Mouse (Mus musculus): Measurements from ENCODE around the gene Apoa2.

Apoa2 gene

DNA sequence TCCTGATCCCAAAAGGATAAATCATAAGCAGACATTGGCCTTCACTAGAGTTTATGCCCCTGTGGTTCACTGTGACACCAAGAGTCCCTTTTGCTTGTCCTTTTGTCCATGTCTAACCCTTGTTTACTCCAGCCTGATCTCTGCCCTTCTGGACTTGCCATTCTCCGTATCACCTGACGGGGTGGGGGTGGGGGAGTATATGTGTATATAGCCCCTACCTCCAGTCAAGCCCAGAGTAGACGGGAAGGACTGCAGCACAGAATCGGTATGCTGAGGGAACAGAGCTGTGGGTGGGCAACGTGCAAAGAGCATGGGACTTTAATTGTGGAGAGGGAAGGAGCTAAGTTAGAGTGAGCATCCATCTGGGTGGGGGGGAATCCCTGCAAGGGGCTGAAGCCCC is at the start of gene Apoa2:
Gene Apoa2 (plus strand): TSS at position 198 of the 400 bp plus-strand sequence.
- in situ Hi-C loops (cut with MboI, MseI) = loop anchor here (5.0 kb wide), 1 partner anchor 108 kb away; no protein-coding TSS in a partner anchor

- in situ Hi-C loops (cut with MboI, MseI) = no loop called here
Observed at GRCm38 (mm10) chr1:171179487-171180171, 45.2 kb upstream of the Apoa2 start.

DNA sequence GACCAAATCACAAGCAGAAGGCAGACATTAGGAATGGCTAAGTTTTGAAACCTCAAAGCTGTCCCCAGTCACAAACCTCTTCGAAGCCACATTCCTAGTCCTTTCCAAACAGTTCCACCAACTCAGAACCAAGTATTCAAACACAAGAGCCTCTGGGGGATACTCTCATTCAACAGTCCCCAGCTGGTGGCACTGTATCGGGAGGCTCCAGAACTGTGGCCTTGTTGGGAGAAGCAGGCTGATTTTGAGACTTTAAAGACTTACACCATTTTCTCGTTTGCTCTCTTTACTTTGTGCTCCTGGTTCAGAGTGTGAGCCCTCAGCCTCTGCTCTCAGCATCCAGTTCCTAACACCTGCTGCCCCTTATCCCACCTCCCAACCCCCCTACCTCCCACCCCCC is 41.8 kb upstream of the Apoa2 start:
- in situ Hi-C loops (cut with MboI, MseI) = no loop called here

- in situ Hi-C loops (cut with MboI, MseI) = no loop called here
Observed at GRCm38 (mm10) chr1:171183620-171184019, 41.2 kb upstream of the Apoa2 start.

GRCm38 (mm10) chr1:171184314-171184713 is 40.5 kb upstream of the Apoa2 start:
- in situ Hi-C loops (cut with MboI, MseI) = no loop called here

DNA sequence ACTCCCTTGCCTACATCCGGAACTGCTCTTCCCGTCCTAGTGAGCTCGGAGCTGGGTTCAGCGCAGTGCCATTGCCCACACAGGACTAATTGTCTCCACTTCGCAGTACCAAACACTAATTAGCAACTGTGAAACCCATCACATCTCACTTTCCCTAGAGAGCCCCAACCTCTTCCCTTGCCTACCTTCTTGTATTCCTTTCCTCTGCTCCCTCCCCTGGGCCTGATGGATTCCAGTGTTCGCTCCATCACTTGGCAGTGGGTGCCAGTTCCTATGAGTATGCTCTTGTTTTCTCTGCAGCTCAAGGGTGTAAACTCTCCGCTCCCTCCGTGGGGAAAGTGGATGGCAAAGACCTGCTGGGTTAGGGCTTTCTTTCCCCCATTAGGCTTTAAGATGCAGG is 39.2 kb upstream of the Apoa2 start:
- in situ Hi-C loops (cut with MboI, MseI) = no loop called here

GRCm38 (mm10) chr1:171187851-171188700 is 36.8 kb upstream of the Apoa2 start:
- in situ Hi-C loops (cut with MboI, MseI) = no loop called here

- in situ Hi-C loops (cut with MboI, MseI) = no loop called here
Observed at GRCm38 (mm10) chr1:171189046-171189445, 35.8 kb upstream of the Apoa2 start.

DNA sequence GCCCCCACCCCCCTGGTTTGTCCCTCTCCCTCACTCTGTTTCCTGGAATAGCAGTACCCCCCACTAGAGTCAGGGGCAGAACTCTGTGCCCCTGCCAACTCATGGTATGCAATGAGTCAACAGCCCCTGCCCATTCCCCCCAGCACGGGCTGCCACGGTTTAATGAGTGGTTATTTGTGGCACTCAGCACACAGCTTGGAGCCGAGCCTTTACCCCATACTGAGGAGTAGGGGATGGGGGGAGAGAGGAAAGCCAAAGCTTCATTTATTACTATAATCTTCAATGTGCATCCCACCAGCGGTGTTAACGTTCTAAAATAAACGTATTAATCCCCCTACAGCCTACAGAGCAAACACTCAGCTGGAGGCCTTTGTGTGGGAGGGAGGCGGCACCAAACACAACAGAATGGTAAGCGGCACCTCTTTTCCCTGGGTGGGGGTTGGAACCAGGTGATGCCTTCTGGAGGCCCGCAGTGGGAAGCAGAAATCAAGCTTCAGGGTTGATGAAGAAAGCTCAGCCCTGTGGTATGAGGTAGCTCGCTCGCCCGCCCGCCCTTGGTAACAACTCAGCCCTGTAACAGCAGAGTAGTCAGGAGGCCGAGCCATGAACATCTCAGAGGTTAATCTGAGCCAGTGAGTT is 35.3 kb upstream of the Apoa2 start:
- in situ Hi-C loops (cut with MboI, MseI) = no loop called here

DNA sequence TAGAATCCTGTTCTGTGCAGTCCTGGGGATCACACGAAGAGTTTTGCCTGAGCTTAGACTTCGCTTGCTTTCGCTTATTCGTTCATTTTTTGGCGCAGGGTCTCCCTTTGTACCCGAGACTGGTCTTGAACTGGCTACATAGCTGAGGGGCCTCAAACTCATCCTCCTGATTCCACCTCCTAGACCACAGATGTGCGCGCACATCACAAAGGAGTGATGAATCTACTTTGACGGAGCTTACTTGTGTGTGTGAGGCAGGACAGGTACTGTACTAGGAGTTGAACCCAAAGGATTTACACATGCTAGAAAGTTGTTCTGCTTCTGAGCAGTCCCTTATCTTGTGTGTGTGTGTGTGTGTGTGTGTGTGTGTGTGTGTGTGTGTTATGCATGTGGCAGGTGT is 34.0 kb upstream of the Apoa2 start:
- in situ Hi-C loops (cut with MboI, MseI) = no loop called here

- in situ Hi-C loops (cut with MboI, MseI) = no loop called here
Observed at GRCm38 (mm10) chr1:171192283-171192682, 32.6 kb upstream of the Apoa2 start.

GRCm38 (mm10) chr1:171193093-171193840 is 31.6 kb upstream of the Apoa2 start:
- in situ Hi-C loops (cut with MboI, MseI) = no loop called here

- in situ Hi-C loops (cut with MboI, MseI) = no loop called here
Observed at GRCm38 (mm10) chr1:171193911-171194830, 30.7 kb upstream of the Apoa2 start.

DNA sequence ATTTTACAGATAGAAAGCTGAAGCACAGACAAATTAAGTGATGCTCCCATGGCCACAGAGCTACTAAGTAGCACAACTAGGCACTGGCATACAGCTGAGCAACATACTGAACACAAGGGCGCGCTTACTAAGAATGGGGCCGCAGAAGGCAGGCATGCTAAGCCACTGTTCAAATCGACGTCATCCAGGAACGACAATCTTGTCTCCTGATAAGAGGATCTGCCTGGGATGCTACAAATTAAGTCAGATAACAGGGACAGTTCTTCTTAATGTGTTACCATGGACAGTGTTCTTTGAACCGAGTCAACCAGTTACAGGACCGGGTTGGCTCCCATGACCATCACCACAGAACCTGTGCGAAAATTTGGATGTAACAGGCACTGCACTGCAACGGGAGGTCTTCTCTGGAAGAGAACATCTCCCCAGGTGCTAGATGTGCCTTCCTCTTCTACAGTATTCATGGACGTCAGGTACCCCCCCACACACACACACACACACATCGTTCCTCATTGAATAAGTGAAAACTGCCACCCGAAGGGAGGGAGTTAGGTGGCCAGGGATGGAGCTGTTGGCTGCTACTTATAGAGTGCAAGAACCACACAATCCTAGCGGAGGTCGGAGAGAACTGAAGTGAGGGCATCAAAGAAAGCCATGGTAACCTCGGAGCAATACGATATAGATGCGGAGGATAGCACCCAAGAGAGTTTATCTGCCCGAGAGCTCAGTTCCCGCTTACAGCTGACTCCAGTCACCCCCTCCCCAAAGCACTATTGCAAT is 29.6 kb upstream of the Apoa2 start:
- in situ Hi-C loops (cut with MboI, MseI) = no loop called here

DNA sequence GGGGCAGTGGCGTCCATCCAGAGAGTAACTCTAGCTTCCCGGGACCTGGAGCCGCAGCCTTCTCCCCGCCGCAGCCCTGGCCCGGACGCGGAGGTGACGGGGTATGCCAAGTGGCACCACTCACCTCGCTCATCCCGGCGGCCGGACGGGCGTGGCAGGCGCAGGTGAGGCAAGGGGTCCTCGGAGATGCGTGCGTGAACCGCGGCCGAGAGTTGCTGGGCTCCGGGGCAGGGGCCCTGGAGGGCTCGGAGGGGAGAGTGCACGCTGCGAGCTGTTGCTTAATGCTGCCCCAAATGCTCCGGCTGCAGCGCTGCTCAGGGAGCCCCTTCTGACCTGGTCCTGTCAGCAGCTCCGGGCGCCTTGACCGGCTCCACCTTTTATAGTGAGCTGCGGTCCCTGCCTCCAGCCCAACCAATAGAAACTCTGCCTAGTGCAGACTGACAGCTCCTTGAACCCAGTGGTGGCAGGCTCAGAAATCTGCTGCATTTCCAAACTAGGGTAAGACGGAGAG is 28.9 kb upstream of the Apoa2 start, which contains the start of gene Pcp4l1:
Gene Pcp4l1 (minus strand): TSS at position 382 of the 511 bp plus-strand sequence.
- in situ Hi-C loops (cut with MboI, MseI) = no loop called here

- in situ Hi-C loops (cut with MboI, MseI) = no loop called here
Observed at GRCm38 (mm10) chr1:171199532-171199931, 25.3 kb upstream of the Apoa2 start.

DNA sequence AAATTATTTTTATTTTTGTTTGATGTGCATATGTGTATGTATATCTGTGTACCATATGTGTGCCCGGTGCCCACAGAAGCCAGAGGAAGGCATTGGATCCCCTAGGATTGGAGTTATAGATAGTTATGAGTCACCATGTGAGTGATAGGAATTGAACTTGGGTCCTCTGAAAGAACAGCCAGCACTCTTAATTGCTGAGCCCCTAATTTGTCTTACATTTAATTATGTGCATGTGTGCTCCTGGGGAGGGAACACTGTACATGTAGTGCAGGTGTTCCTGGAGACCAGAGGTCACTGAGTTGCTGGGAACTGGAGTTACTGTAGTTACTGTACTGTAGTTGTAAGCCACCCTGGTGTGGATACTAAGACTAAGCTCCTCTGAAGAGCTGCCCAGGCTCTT is 24.1 kb upstream of the Apoa2 start:
- in situ Hi-C loops (cut with MboI, MseI) = no loop called here

- in situ Hi-C loops (cut with MboI, MseI) = no loop called here
Observed at GRCm38 (mm10) chr1:171203471-171204248, 21.2 kb upstream of the Apoa2 start.

DNA sequence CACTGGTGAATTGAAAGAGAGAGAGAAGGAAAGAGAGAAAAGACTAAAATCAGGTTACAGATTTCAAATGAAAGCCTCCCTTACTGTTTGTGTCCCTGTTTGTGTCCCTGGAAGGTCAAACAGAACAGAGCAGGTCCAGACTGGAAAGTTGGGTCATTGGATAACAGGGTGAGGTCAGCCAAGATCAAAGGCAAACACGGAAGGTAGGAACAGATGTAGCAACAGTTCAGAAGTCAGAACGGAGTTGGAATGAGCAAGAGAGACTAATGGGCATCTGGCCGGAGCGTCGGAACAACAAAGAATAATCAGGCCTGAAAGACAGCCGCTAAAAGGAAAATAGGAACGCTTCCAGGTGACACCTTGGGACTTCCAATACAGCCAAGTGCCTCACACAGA is 20.6 kb upstream of the Apoa2 start:
- in situ Hi-C loops (cut with MboI, MseI) = no loop called here
